Mouse (Mus musculus) ES-Bruce4 (cell line): Measurements from ENCODE around the gene Pik3r4.

Experiments
- CTCF ChIP-seq: IDR thresholded peaks from one replicate; pipeline ENCODE4 v1.8.1; 2011; ENCODE audit warnings: low read depth, low read length
- POLR2A ChIP-seq: IDR thresholded peaks from one replicate; pipeline ENCODE4 v1.8.1; 2011; ENCODE audit warnings: low read length; ENCODE audit not compliant: insufficient read depth

DNA sequence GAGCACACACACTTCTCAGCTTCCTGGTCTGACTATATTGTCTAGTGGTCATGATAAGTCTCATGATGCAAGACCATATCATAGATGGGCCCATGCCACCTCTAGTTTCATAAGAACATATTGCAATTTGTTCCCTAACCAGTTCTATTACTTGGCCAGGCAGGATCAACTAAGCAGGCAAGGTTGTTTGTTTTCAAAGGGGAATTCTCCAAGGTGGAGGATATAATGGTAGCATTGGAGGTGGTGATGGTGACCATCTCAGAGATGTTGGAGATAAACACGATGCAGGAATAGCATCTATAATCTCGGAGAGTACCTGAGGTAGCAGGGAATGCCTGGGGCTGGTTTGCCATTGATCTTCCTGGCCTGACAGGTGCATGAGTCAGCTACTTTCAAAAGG, 26.8 kb upstream of the Pik3r4 start:
- TF ChIP-seq POLR2A (no peak), CTCF (no peak)
